Mouse (Mus musculus) liver, postnatal 0 days (tissue): ENCODE data around the gene Kcnt2. TPM values are rescaled to one million over a fixed set of nuclear protein-coding genes. Genes with fewer than 3 reads are reported as not detected.

Experiments used
- ATAC-seq: fragments of 200-750 bp; cut with Nextera tagmentation; 2 replicates; pipeline ENCODE4 v1.8.0; 2017; ENCODE audit warnings: mild to moderate bottlenecking, moderate library complexity
- DNase-seq: peaks from one replicate; pipeline ENCODE4 v3.0.0-alpha.2; 2016
- H3K27ac ChIP-seq: fragments of 300-500 bp; sonication (generic); 2 replicates; pipeline ENCODE4 v1.5.1; 2014; ENCODE audit warnings: antibody characterized with exemption, moderate library complexity, mild to moderate bottlenecking, low read depth
- H3K27me3 ChIP-seq: fragments of 300-500 bp; sonication (generic); 2 replicates; pipeline ENCODE4 v1.6.1; 2014; ENCODE audit warnings: low read length, control low read depth, mixed read lengths; ENCODE audit not compliant: insufficient read depth
- H3K36me3 ChIP-seq: fragments of 300-500 bp; sonication (generic); replicated peaks from 2 replicates; pipeline ENCODE4 v1.6.1; 2014; ENCODE audit warnings: mild to moderate bottlenecking, control low read depth, low read length, moderate library complexity, mixed read lengths; ENCODE audit not compliant: insufficient read depth
- H3K4me1 ChIP-seq: fragments of 300-500 bp; sonication (generic); 2 replicates; pipeline ENCODE4 v1.6.1; 2014; ENCODE audit warnings: antibody characterized with exemption, mild to moderate bottlenecking, control low read depth; ENCODE audit not compliant: insufficient read depth
- H3K4me2 ChIP-seq: fragments of 300-500 bp; sonication (generic); 2 replicates; pipeline ENCODE4 v1.6.1; 2014; ENCODE audit warnings: low read depth, mild to moderate bottlenecking, low read length, moderate library complexity, mixed read lengths
- H3K4me3 ChIP-seq: fragments of 300-500 bp; sonication (generic); 2 replicates; pipeline ENCODE4 v1.5.1; 2014; ENCODE audit warnings: low read depth, low read length
- H3K9ac ChIP-seq: fragments of 300-500 bp; sonication (generic); replicated peaks from 2 replicates; pipeline ENCODE4 v1.6.1; 2014; ENCODE audit warnings: mild to moderate bottlenecking, moderate library complexity
- H3K9me3 ChIP-seq: fragments of 300-500 bp; sonication (generic); 2 replicates; pipeline ENCODE4 v1.6.1; 2016; ENCODE audit warnings: mild to moderate bottlenecking, control low read depth, low read length, mixed read lengths
- CTCF ChIP-seq: sonication (generic); IDR thresholded peaks from 2 replicates; pipeline ENCODE4 v1.5.1; 2016; ENCODE audit warnings: antibody characterized with exemption, low read depth
- EP300 ChIP-seq: IDR thresholded peaks from 2 replicates; pipeline ENCODE4 v1.6.1; 2016; ENCODE audit warnings: antibody characterized with exemption, low read depth, mild to moderate bottlenecking
- WGBS: fragments of 180-500 bp; shearing (Covaris S2); extraction: QIAGEN DNeasy Blood & Tissue Kit; methylation state at CpG from one replicate; pipeline ENCODE4 v1.1.7; 2014; ENCODE audit not compliant: insufficient replicate concordance; 5-methylcytosine and 5-hydroxymethylcytosine counted together
- polyA plus RNA-seq: library from polyadenylated mRNA; unstranded; fragments of >200 nt; fragmentation: Nextera tagmentation; extraction: Ambion mirVana; gene quantifications from 2 replicates; pipeline ENCODE4 v1.2.1, GENCODE M21; 2015

Gene Kcnt2
- polyA plus RNA-seq, 1 experiment from 2014 or later, result 0.12 TPM

DNA sequence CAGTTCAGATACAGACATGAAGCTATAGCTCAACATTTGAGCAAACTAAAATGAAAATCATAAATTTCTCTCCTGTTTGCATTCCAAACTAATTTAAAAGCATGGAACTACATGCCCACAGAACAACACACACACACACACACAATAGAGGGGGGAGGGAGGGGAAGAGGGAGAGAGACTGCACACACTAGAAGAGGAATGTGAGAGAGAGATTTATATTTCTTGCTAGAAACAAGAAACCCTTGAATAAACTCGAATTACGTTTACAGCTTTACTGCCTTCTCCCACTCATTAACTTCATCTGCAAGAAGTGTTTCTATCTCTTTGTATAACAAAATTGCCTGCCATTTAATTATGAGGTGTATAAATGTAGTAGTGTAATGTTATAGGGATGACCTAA, 209.9 kb downstream of the Kcnt2 start:
- H3K27me3 ChIP-seq, result no peaks in the 10 kb centered on the region
- no peaks in the 10 kb centered on the region for H3K4me1 ChIP-seq
- WGBS, result 65% methylated on average over 2 of the region's 2 CpGs
- no peak overlapping the region for H3K4me3 ChIP-seq
- H3K9me3 ChIP-seq, result no peaks in the 10 kb centered on the region
- H3K36me3 ChIP-seq, result no peaks in the 10 kb centered on the region
- no peak overlapping the region for H3K27ac ChIP-seq
- H3K4me2 ChIP-seq, result no peak overlapping the region
- DNase-seq (no peak), ATAC-seq (no peak)
- TF ChIP-seq EP300 (no peak), CTCF (no peak)
- H3K9ac ChIP-seq, result no peak overlapping the region

DNA sequence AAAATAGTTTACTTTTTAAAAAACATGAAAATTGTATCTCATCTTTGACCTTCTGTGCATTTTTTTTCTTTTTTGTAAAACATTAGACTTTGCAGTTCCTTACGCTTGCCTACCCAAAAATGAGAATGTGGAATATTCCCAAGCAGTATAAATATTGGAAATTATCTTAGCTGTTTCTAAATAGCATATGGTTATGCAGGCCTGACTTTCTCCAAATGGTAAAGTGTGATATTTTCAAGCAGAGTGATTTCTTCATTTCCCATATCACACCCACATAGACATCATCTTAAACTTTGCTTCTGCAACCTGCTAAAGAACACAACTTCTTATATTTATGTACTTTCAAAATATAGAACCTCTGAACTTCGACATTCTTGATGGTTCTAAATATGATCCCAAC, 210.9 kb downstream of the Kcnt2 start:
- H3K4me1 ChIP-seq, result no peaks in the 10 kb centered on the region
- ATAC-seq, result no peak
- H3K27ac ChIP-seq, result no peak overlapping the region
- no peak for DNase-seq
- H3K4me3 ChIP-seq, result no peak overlapping the region
- no peaks in the 10 kb centered on the region for H3K27me3 ChIP-seq
- no peak overlapping the region for H3K4me2 ChIP-seq
- H3K36me3 ChIP-seq, result no peaks in the 10 kb centered on the region
- no peaks in the 10 kb centered on the region for H3K9me3 ChIP-seq
- no peak overlapping the region for H3K9ac ChIP-seq
- TF ChIP-seq EP300 (no peak), CTCF (no peak)
- 71% methylated on average over 2 of the region's 2 CpGs for WGBS

DNA sequence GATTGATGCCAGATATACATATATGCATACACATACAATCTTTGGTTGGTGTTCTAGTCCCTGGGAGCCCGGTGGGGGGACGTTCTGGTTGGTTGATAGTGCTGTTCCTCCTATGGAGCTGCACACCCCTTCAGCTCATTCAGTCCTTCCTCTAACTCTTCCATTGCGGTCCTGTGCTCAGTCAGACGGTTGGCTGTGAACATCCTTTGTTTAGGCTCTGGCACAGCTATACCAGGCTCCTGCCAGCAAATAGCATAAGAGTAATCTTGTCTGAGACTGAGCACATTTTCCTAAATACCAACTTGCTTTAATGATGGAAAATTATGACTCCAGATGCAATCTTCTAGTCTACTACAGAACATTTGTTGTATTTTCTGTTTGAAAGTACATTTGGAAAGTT, 222.4 kb downstream of the Kcnt2 start:
- no peaks in the 10 kb centered on the region for H3K9me3 ChIP-seq
- no peaks in the 10 kb centered on the region for H3K27me3 ChIP-seq
- no peak overlapping the region for H3K27ac ChIP-seq
- no peak overlapping the region for H3K4me3 ChIP-seq
- no peaks in the 10 kb centered on the region for H3K4me1 ChIP-seq
- TF ChIP-seq CTCF (no peak), EP300 (no peak)
- no peaks in the 10 kb centered on the region for H3K36me3 ChIP-seq
- ATAC-seq (no peak), DNase-seq (no peak)
- 75% methylated on average over 4 of the region's 4 CpGs for WGBS
- no peak overlapping the region for H3K4me2 ChIP-seq
- H3K9ac ChIP-seq, result no peak overlapping the region

DNA sequence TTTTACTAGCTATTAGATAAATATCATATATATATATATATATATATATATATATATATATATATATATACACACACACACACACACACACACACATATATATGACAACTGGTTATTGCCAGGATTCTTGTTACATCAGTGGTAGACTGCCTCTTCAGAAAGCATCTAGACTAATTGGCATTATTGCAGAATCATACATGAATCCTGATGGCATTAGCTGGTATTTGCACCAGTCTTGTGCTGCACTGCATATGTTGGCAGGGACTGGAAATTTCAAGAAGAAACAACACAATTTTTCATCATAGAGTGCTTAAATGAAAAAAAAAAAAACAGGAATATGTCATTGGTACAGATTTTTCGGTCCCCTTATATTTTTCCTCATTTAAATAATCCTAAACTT, 223.6 kb downstream of the Kcnt2 start:
- no peak for TF ChIP-seq CTCF
- TF ChIP-seq EP300, result no peak
- DNase-seq (no peak), ATAC-seq (no peak)
- Histone ChIP-seq H3K4me2 (no peak overlapping the region), H3K4me1 (no peaks in the 10 kb centered on the region), H3K36me3 (no peaks in the 10 kb centered on the region), H3K9me3 (no peaks in the 10 kb centered on the region), H3K9ac (no peak overlapping the region), H3K27ac (no peak overlapping the region), H3K4me3 (no peak overlapping the region), H3K27me3 (no peaks in the 10 kb centered on the region)
- 66% methylated on average over 1 of the region's 1 CpGs for WGBS

DNA sequence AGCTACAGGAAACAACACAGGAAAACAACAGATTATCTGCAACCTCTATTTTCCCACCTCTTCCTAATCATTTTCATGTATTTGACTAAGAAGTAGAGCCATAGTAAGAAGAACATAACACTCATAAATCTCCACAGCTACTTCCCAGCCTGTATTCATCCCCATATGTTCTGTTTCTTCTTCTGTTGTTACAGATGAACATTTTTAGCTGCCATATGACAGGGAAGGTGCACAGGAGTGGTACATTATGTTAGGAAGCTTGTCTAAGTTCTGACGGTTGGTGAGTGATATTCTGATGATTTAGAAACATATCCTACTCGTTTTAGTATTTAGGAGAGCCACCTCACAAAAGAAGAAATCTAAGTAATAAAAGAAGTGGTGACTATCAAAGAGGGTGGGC, 231.0 kb downstream of the Kcnt2 start:
- H3K27ac ChIP-seq, result no peak overlapping the region
- H3K9me3 ChIP-seq, result no peaks in the 10 kb centered on the region
- no peaks in the 10 kb centered on the region for H3K27me3 ChIP-seq
- H3K9ac ChIP-seq, result no peak overlapping the region
- ATAC-seq (no peak), DNase-seq (no peak)
- TF ChIP-seq CTCF, result no peak
- TF ChIP-seq EP300, result no peak
- H3K36me3 ChIP-seq, result no peaks in the 10 kb centered on the region
- no peaks in the 10 kb centered on the region for H3K4me1 ChIP-seq
- WGBS, result 59% methylated on average over 2 of the region's 2 CpGs
- no peak overlapping the region for H3K4me2 ChIP-seq
- H3K4me3 ChIP-seq, result no peak overlapping the region

DNA sequence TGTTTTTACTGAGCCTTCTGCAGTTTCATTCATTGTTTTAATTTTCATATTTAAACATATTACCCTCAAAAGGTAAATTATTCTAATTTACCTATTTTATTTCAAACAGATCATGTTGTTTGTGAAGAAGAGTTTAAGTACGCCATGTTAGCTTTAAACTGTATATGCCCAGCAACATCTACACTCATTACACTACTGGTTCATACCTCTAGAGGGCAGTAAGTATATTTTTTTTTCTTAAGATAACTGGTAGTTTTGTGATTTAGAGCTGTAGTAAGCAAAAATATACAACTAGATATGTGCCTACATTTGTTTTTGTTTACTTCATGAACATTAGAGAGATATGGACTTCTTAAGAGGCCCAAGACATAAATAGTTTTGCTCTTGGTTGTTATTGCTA, 238.1 kb downstream of the Kcnt2 start:
- ATAC-seq, result no peak
- Histone ChIP-seq H3K9me3 (no peaks in the 10 kb centered on the region), H3K9ac (no peak overlapping the region), H3K27me3 (no peaks in the 10 kb centered on the region), H3K4me1 (no peaks in the 10 kb centered on the region), H3K36me3 (no peaks in the 10 kb centered on the region), H3K4me3 (no peak overlapping the region), H3K4me2 (no peak overlapping the region), H3K27ac (no peak overlapping the region)
- DNase-seq, result no peak
- WGBS, result 72% methylated on average over 1 of the region's 1 CpGs
- TF ChIP-seq EP300, result no peak
- TF ChIP-seq CTCF, result no peak

DNA sequence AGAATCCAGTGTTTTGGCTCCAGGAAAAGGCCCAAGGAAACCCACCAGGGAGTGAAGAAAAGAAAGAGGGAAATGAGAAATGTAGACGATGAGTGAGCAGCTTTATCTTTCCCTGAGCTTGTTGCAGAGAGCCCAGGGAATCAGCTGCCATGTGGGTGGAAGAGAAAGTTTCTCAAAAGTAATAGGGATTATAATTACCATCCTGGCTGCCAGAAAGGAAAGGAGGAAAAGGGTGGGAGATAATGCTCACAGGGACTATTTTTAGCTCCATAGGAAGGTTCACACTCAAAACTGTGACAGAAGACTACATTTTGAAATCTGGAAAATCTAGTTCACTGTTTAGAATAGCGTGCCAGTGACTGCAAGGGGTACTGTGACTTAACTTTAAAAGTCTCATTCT, 243.9 kb downstream of the Kcnt2 start:
- Histone ChIP-seq H3K9ac (no peak overlapping the region), H3K4me3 (no peak overlapping the region), H3K4me1 (no peaks in the 10 kb centered on the region), H3K27ac (no peak overlapping the region), H3K27me3 (no peaks in the 10 kb centered on the region), H3K4me2 (no peak overlapping the region), H3K9me3 (no peaks in the 10 kb centered on the region), H3K36me3 (no peaks in the 10 kb centered on the region)
- no peak for ATAC-seq
- WGBS, result 51% methylated on average over 2 of the region's 2 CpGs
- TF ChIP-seq EP300 (no peak), CTCF (no peak)
- DNase-seq, result no peak
